Mouse (Mus musculus): ENCODE measurements around the gene Lrrc4.
A peak's percentile ranks its signal among the peaks of the same experiment; 100 is the strongest.

The Lrrc4 gene

DNA sequence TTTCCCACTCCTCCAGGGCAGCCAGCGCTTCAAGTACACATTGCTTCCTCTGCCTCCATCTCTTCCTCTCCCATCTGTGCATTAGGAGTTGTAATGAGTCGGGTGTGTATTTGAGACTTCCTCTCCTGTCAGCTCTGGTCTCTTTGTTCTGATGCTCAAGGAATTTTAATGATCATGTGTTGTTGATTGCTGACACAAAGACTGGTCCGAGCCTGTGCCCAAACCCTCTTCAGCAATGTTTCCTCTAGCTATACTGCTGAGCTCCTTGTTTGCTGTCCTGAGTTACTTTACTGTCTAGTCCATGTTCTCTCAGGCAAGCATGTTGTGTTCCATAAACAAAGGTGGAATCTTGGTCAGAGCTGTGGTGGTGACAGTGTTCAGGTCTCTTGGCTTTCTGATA is 102.3 kb downstream of the Lrrc4 start:
- DNase-seq (ENCODE audit: low spot score in 2 of 2): no peak

DNA sequence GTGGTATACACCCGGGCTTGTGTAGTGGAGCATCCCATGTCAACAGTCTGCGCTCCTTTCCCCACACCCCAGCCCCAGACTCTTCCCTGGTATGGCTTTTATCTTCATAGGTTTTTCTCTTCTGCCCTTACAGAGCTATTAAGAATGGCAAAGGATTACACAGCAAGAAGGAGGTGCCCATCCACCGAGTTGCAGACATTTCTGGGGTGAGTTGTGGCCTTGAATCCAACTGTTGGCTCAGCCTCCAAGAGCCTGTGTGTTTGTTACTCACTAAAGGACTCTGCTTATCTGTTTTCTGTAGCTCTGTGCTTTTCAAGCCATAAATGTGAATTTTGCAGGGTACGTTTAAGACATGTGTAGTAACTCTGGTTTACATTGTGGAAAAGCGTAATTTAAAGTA is 106.8 kb downstream of the Lrrc4 start:
- no peak for DNase-seq (ENCODE audit: low spot score in 2 of 2)

GRCm38 (mm10) chr6:28723059-28723458 is 108.5 kb downstream of the Lrrc4 start:
- DNase-seq (ENCODE audit: low spot score in 2 of 2): no peak

DNA sequence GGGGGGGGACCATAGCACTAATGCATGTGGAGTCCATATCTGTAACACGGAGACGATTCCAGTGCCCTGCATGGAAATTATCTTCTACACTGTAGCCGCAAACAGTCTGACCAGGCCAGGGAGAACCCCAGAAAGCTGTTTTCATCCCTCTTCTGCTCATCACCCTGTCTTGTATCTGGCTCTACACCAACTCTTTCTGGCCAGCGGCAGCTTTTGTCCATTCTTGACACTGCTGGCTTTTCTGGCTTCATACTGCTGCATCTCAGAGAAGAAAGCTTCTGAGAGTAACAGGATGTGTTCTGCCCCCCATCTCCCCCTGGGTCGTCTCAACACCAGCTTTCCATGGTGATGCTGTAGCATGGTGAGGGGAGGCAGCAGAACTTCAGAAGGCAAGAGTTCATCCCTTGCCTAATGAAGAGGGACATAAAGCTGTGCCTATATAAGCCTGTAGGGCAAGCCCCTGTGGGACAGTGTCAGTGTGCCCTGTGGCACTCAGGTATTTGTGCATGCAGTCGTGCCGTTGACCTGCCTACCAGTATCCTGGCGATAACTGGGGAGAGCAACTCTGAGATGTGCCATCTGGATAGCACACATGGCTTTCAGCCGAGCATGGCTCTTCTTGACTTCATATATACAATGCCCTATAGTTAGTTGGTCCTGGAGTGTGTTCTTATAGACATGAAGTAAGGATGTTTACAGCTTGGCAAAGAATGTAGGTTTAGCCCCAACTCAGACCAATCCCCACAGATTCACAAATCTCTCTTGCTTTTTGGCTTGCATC is 111.0 kb downstream of the Lrrc4 start:
- no peak for DNase-seq (ENCODE audit: low spot score in 2 of 2)

GRCm38 (mm10) chr6:28717845-28718237 is 113.7 kb downstream of the Lrrc4 start:
- DNase-seq (ENCODE audit: low spot score in 2 of 2): no peak

DNA sequence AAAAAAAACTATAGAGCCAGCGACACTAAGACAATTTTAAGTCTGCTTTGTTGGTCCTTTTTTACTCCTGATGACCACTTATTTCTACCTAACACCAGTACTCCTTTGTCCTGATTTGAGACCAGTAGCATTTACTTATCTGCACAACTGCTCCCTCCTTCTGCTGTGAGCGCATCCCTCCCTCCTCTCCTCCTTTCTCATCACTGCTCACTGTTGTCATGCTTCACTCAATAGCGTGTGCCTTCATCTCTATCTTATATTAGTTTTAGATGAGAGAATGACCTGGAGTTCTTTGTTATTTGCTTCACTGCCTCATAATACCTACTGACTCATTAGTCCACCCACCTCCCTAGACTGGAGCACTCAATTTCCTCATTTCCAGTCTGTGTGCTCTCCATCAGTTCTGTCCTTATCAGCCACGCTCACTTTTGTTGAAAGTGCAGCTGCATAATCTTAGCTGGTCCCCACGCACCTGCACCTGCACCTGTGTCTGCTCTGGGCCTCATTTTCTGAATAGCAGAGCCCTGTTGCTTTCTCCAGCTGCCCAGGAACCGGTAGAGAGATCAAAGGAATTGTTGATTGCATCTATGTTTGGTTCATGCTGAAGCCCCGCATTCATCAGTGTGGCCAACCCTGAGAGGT is 114.2 kb downstream of the Lrrc4 start:
- DNase-seq (ENCODE audit: low spot score in 2 of 2): no peak

DNA sequence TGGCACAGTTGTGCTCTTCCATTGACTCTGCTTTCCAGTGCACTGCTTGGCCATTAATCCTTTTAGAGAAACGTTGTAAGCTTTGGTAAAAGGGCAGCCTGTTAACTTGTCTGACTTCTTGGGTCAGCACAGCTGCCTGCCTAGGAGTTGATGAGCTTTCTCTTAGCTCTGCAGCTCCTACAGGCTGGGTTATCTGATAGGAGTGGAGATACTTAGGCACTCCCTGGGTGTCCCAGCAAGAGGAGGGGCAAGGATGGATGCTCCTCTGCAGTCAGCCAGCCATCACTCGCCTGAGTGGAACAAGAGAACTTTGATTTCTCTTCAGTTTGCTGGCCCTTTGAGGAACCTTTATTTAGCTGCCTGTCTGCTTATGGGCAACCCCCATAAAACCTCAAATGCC is 121.5 kb downstream of the Lrrc4 start:
- no peak for DNase-seq (ENCODE audit: low spot score in 2 of 2)

GRCm38 (mm10) chr6:28706976-28707592 is 124.5 kb downstream of the Lrrc4 start:
- no peak for DNase-seq (ENCODE audit: low spot score in 2 of 2)

DNA sequence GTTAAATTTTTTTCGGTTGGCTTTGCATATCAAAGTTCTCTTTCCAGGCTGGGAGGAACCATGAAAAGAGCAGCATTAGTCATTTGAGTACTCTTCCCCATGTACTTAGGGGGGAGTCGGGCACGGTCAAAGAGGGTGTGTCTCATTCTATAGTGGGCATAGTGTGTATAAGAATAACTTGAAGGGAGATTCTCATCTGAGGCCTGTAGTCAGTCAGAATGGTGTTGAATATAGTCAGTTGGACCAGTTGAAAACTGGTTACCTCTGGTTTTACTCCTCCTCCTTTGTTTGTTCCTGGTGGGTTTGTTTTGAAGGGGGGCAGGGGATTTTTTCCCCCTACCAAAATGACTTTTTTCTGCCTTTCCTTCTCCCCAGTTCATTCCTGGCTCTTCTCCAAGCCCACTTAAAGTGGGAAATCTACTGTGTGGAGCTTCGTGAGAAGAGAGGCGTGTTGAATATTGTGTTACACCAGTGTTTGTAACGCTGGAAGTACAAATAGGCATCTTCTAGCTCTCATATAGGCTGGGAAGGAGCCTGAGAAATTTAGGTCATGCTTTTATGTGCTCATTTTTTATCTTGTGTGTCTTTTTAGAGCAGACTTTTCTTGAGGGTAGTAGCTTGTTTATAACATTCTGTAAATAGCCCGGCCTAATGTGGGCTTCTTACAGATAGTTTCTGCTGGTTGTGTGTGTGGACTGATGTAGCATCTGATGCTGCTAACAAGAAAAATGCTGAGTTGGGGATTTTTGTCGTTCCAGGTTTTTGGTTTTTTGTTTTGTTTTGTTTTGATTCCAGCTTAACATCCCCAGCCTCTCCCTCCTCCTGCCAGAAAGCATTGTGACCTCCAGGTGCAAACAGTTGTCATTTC is 125.2 kb downstream of the Lrrc4 start:
- no peak for DNase-seq (ENCODE audit: low spot score in 2 of 2)

- peak; percentile 51 to 60 for DNase-seq (ENCODE audit: low spot score in 2 of 2)
Measured at GRCm38 (mm10) chr6:28705384-28706107, 126.0 kb downstream of the Lrrc4 start.

GRCm38 (mm10) chr6:28704612-28705011 is 126.9 kb downstream of the Lrrc4 start:
- DNase-seq (ENCODE audit: low spot score in 2 of 2): no peak

DNA sequence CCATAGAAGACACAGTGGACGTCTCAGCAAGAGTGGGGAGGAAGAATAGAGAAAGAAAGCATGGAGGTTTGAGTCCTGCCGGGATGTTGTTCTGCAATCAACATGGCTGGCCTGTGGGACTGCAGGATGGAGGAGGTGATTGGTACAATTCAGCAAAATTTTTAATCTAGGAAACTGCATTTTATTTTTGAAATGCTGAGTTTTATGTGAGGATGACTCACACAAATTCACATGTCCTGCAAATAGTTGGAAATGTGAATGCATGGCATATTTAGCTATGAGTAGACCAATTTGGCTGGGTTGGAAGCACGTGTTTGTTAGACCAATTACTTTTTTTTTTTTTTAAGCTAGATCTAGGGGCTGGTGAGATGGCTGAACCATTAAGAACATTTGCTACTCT is 134.3 kb downstream of the Lrrc4 start:
- DNase-seq (ENCODE audit: low spot score in 2 of 2): peak in 1 of 2 experiments; percentile 33

DNA sequence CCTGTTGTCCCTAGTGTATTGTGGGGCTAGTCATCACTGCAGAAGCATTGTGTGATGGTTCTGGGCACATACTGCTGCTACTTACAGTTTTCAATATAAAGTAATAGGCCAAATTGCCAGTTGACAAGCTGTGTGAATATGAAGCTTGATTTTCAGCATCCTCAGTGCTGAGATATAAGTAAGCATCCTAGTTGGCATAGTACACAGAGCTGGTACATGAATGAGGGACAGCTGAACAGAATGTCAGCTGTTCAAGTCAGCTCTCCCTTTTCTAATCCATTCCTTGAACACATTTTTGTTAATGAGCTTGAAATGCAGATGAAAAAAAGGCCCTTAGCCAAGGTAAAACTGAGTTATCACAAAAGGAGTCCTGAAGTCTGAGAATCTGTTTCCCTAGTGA is 138.9 kb downstream of the Lrrc4 start:
- no peak for DNase-seq (ENCODE audit: low spot score in 2 of 2)

DNA sequence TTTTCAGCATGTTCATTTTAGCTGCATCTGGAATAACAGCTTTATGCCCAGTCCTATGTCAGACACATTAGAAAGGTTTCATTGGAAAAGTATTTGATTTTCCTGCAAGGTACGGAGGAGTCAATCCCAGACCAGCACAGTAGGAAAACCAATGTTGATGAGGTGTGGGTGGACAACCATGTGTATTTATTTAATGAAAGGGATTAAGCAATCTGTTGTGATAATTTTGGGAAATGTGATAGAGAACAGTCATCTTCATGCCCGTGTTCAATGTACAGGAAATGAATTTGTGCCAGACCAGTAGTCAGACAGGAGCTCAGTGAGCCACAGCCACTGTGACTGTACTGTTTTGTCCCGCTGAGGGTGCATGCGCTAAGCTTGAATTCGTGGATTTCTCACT is 143.8 kb downstream of the Lrrc4 start:
- no peak for DNase-seq (ENCODE audit: low spot score in 2 of 2)

GRCm38 (mm10) chr6:28685745-28686144 is 145.8 kb downstream of the Lrrc4 start:
- DNase-seq (ENCODE audit: low spot score in 2 of 2): no peak

DNA sequence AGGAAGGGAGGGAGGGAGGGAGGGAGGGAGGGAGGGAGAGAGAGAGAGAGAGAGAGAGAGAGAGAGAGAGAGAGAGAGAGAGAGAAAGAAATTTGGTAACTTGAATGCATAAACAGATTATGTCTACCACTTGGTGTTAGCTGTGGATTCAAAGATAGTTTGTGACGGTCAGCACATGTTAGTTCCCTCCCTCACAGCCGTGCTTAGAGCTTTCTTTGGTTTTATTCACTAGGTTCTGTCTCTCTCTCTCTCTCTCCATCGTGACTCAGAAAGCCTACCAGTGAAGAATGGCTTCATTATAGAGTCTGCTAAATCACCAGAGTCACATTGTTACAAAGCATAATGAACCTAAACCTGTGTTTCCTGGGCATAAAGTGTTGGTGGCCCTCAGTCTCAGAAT is 146.5 kb downstream of the Lrrc4 start:
- DNase-seq (ENCODE audit: low spot score in 2 of 2): no peak

GRCm38 (mm10) chr6:28681521-28682457 is 149.8 kb downstream of the Lrrc4 start:
- DNase-seq (ENCODE audit: low spot score in 2 of 2): no peak

DNA sequence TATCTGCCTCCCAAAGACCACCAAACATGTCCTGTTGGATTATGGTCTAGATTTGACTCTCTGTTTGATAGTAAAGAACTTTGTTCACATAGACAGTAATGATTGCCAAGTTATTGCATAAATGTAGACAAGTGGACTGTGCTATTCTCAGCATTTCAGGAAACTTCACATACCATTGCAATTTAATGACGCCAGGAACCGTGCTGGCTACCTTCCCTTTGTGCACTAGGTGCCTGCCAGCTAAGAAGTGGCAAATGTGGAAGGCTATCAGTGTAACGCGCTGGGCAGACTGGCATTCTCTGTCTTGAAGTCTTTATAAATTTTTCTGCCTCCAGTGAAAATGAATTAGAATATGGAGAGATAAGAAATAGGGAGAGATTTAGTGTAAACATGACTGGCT is 151.0 kb downstream of the Lrrc4 start:
- DNase-seq (ENCODE audit: low spot score in 2 of 2): no peak

DNA sequence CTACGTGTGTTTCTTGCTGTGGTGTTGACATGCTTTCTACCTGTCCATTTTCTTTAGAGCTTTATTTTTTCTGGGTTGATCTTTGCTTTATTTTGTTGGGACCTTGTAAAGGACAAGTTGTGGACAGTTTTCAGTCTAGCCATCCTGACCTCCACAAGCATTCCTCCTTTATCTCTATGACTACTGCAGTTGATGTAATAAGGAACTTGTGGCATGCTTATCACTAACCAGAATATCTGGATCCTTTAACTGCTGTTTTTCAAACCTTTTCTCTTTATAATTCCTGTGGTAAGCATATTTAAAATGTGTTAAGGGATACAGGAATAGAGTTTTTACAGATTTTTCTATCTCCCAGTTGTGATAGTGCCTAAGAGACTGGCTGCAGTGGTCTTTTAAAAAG is 152.7 kb downstream of the Lrrc4 start:
- DNase-seq (ENCODE audit: low spot score in 2 of 2): no peak

DNA sequence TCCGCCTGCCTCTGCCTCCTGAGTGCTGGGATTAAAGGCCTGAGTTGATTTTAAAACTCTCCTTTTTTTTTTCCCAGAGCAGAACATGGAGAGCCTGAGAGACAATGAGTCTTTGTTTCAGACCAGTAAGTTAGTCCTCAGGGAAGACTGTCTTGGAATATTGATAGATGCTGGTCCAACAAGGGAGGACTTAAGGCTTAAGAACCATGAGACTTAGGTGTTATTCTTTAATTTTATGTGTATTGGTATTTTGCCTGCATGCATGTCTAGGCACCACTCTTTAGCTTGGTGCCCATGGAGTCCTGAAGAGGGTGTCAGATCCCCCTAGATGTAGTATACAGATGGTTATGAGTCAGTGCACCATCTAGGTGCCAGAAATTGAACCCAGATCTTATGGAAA is 156.9 kb downstream of the Lrrc4 start:
- no peak for DNase-seq (ENCODE audit: low spot score in 2 of 2)

Measured in right cerebral cortex, postnatal 36 days (tissue).